Mouse (Mus musculus) testis, adult 2 months (tissue): ENCODE results near the gene Gm28230. TPM values are rescaled to one million over a fixed set of nuclear protein-coding genes. Genes with fewer than 3 reads are reported as not detected.

ENCODE experiments used
- H3K27ac ChIP-seq: fragments of 200-500 bp; 2 replicates; pipeline ENCODE4 v1.5.1; 2012; ENCODE audit warnings: low read depth, low read length; ENCODE audit not compliant: control insufficient read depth, insufficient read depth
- H3K27me3 ChIP-seq: fragments of 200-500 bp; 2 replicates; pipeline ENCODE4 v1.6.1; 2012; ENCODE audit warnings: mild to moderate bottlenecking, low read length, moderate library complexity; ENCODE audit not compliant: control insufficient read depth, insufficient read depth
- H3K36me3 ChIP-seq: fragments of 200-500 bp; 2 replicates; pipeline ENCODE4 v1.6.1; 2012; ENCODE audit warnings: mild to moderate bottlenecking, low read length; ENCODE audit not compliant: control insufficient read depth, insufficient read depth
- H3K4me1 ChIP-seq: fragments of 200-500 bp; 2 replicates; pipeline ENCODE4 v1.6.1; 2012; ENCODE audit warnings: low read length; ENCODE audit not compliant: control insufficient read depth, insufficient read depth
- H3K4me3 ChIP-seq: fragments of 200-500 bp; 2 replicates; pipeline ENCODE4 v1.5.1; 2012; ENCODE audit warnings: low read depth, mild to moderate bottlenecking, low read length, moderate library complexity, mixed read lengths; ENCODE audit not compliant: control insufficient read depth
- CTCF ChIP-seq: fragments of 200-500 bp; IDR thresholded peaks from 2 replicates; pipeline ENCODE4 v1.5.1; 2012; ENCODE audit warnings: low read depth, mild to moderate bottlenecking, inconsistent platforms, low read length, moderate library complexity; ENCODE audit not compliant: control insufficient read depth, insufficient read depth, insufficient replicate concordance
- POLR2A ChIP-seq: fragments of 200-500 bp; IDR thresholded peaks from 2 replicates; pipeline ENCODE4 v1.6.1; 2012; ENCODE audit warnings: low read depth, mild to moderate bottlenecking, inconsistent platforms, low read length, moderate library complexity; ENCODE audit not compliant: control insufficient read depth
- polyA plus RNA-seq: library from polyadenylated mRNA; depleted of rRNA; stranded (reverse); fragments of >200 nt; gene quantifications from 2 replicates; pipeline ENCODE4 v1.2.3, GENCODE M21; 2012

The Gm28230 gene
- polyA plus RNA-seq, 1 experiment, result 0.46 TPM

- no peaks in the 10 kb centered on the region for H3K36me3 ChIP-seq
- peaks cover 28% of the 10 kb centered on the region for H3K4me1 ChIP-seq
- peak overlapping the region; percentile 57; the same call in 1 of the 2 replicates for H3K27ac ChIP-seq
- peak overlapping the region; percentile 36; the same call in 1 of the 2 replicates for H3K4me3 ChIP-seq
- peaks cover 7% of the 10 kb centered on the region; the same call in 1 of the 2 replicates for H3K27me3 ChIP-seq
- no peak for TF ChIP-seq POLR2A
- TF ChIP-seq CTCF, result no peak
Observed at GRCm38 (mm10) chr2:74713239-74714150, 13.0 kb upstream of the Gm28230 start.

GRCm38 (mm10) chr2:74714156-74714789 is 12.3 kb upstream of the Gm28230 start:
- TF ChIP-seq POLR2A (no peak), CTCF (no peak)
- Histone ChIP-seq H3K36me3 (no peaks in the 10 kb centered on the region), H3K4me3 (no peak overlapping the region), H3K4me1 (peaks cover 28% of the 10 kb centered on the region), H3K27me3 (peaks cover 7% of the 10 kb centered on the region; the same call in 1 of the 2 replicates), H3K27ac (peak overlapping the region; percentile 57; the same call in 1 of the 2 replicates)

- TF ChIP-seq CTCF (no peak), POLR2A (peak; percentile 41; the same call in 1 of the 2 replicates)
- Histone ChIP-seq H3K4me1 (peaks cover 28% of the 10 kb centered on the region), H3K27ac (peak overlapping the region; percentile 90), H3K27me3 (peaks cover 7% of the 10 kb centered on the region; the same call in 1 of the 2 replicates), H3K4me3 (peak overlapping the region; percentile 78), H3K36me3 (no peaks in the 10 kb centered on the region)
Observed at GRCm38 (mm10) chr2:74714881-74715280, 11.6 kb upstream of the Gm28230 start.

- TF ChIP-seq POLR2A (peak; percentile 59), CTCF (peak; percentile 85)
- H3K36me3 ChIP-seq, result no peaks in the 10 kb centered on the region
- H3K4me1 ChIP-seq, result peaks cover 28% of the 10 kb centered on the region
- peaks cover 7% of the 10 kb centered on the region; the same call in 1 of the 2 replicates for H3K27me3 ChIP-seq
- peak overlapping the region; percentile 78 for H3K4me3 ChIP-seq
- peak overlapping the region; percentile 90 for H3K27ac ChIP-seq
Observed at GRCm38 (mm10) chr2:74715504-74716241, 10.9 kb upstream of the Gm28230 start.

- Histone ChIP-seq H3K27ac (no peak overlapping the region), H3K27me3 (no peaks in the 10 kb centered on the region), H3K4me1 (peaks cover 20% of the 10 kb centered on the region), H3K36me3 (no peaks in the 10 kb centered on the region), H3K4me3 (no peak overlapping the region)
- no peak for TF ChIP-seq POLR2A
- no peak for TF ChIP-seq CTCF
Observed at GRCm38 (mm10) chr2:74720384-74720783, 6.1 kb upstream of the Gm28230 start.

GRCm38 (mm10) chr2:74720955-74721491 is 5.5 kb upstream of the Gm28230 start:
- Histone ChIP-seq H3K27me3 (no peaks in the 10 kb centered on the region), H3K4me3 (no peak overlapping the region), H3K27ac (no peak overlapping the region), H3K4me1 (peaks cover 14% of the 10 kb centered on the region), H3K36me3 (no peaks in the 10 kb centered on the region)
- TF ChIP-seq POLR2A (no peak), CTCF (no peak)
